Mouse (Mus musculus): ENCODE data around the gene Arhgef33. TPM values are rescaled to one million over a fixed set of nuclear protein-coding genes. Genes with fewer than 3 reads are reported as not detected.

Gene Arhgef33
- polyA plus RNA-seq (2015; fragmentation: Nextera tagmentation; extraction: Ambion mirVana) = 1.5 and 2.5 TPM in 2 replicates

GRCm38 (mm10) chr17:80307251-80307650 is at the start of gene Arhgef33:
TSS of gene Arhgef33 (plus strand) at chr17:80307407.

GRCm38 (mm10) chr17:80290074-80290657 is 17.0 kb upstream of the Arhgef33 start, which contains the start of the genes Morn2 and Dhx57:
TSS of gene Morn2 (plus strand) at chr17:80290203.
TSS of gene Dhx57 (minus strand) at chr17:80290476.

GRCm38 (mm10) chr17:80372989-80373725 is 66.0 kb downstream of the Arhgef33 start, which contains the start of gene Gm10190:
TSS of gene Gm10190 (minus strand) at chr17:80373541.

Other genes with a start within 250 kb of the Arhgef33 start
- gene Hnrnpll, start 245.1 kb upstream of the Arhgef33 start, polyA plus RNA-seq (2015; fragmentation: Nextera tagmentation; extraction: Ambion mirVana) = 28.9 and 37.4 TPM in 2 replicates
- gene Galm, start 179.9 kb upstream of the Arhgef33 start, polyA plus RNA-seq (2015; fragmentation: Nextera tagmentation; extraction: Ambion mirVana) = 9.0 and 9.9 TPM in 2 replicates
- 221 and 296 TPM in 2 replicates for gene Srsf7, start 100.1 kb upstream of the Arhgef33 start, polyA plus RNA-seq (2015; fragmentation: Nextera tagmentation; extraction: Ambion mirVana)
- gene Ttc39d, start 99.9 kb upstream of the Arhgef33 start, polyA plus RNA-seq (2015; fragmentation: Nextera tagmentation; extraction: Ambion mirVana) = 0.15 and 0.19 TPM in 2 replicates
- 36.9 and 41.6 TPM in 2 replicates for gene Gemin6, start 83.0 kb upstream of the Arhgef33 start, polyA plus RNA-seq (2015; fragmentation: Nextera tagmentation; extraction: Ambion mirVana)
- gene Morn2, start 17.2 kb upstream of the Arhgef33 start, polyA plus RNA-seq (2015; fragmentation: Nextera tagmentation; extraction: Ambion mirVana) = 25.7 and 27.1 TPM in 2 replicates
- 9.2 and 13.0 TPM in 2 replicates for gene Dhx57, start 16.9 kb upstream of the Arhgef33 start, polyA plus RNA-seq (2015; fragmentation: Nextera tagmentation; extraction: Ambion mirVana)
- 1.4 and 3.0 TPM in 2 replicates for gene Gm10190, start 66.1 kb downstream of the Arhgef33 start, polyA plus RNA-seq (2015; fragmentation: Nextera tagmentation; extraction: Ambion mirVana)
- gene Sos1, start 173.0 kb downstream of the Arhgef33 start, polyA plus RNA-seq (2015; fragmentation: Nextera tagmentation; extraction: Ambion mirVana) = 3.7 and 4.1 TPM in 2 replicates

Measured in adrenal gland, postnatal 0 days (tissue).